Mouse (Mus musculus): ENCODE measurements around the gene Mid2. TPM values are rescaled to one million over a fixed set of nuclear protein-coding genes. Genes with fewer than 3 reads are reported as not detected.

Mid2 gene
- polyA plus RNA-seq, 1 experiment = not detected

- Histone ChIP-seq H3K27me3 (replicated peaks) (peaks cover 8% of the 10 kb centered on the region), H3K4me3 (replicated peaks) (no peak overlapping the region), H3K9me3 (no peaks in the 10 kb centered on the region), H3K36me3 (replicated peaks; ENCODE audit: low read length) (no peaks in the 10 kb centered on the region), H3K4me1 (no peaks in the 10 kb centered on the region)
- TF ChIP-seq FLI1 (IDR thresholded peaks at IDR 0.05; ENCODE audit: low read length) (no peak), GATA1 (IDR thresholded peaks at IDR 0.05; ENCODE audit: borderline replicate concordance, low read length) (no peak)
Measured at GRCm38 (mm10) chrX:140703224-140703623, 38.8 kb downstream of the Mid2 start.

GRCm38 (mm10) chrX:140706077-140706476, 41.7 kb downstream of the Mid2 start:
- Histone ChIP-seq H3K9me3 (no peaks in the 10 kb centered on the region), H3K36me3 (replicated peaks; ENCODE audit: low read length) (no peaks in the 10 kb centered on the region), H3K27me3 (replicated peaks) (peaks cover 6% of the 10 kb centered on the region), H3K4me1 (no peaks in the 10 kb centered on the region), H3K4me3 (replicated peaks) (no peak overlapping the region)
- no peak for TF ChIP-seq FLI1 (IDR thresholded peaks at IDR 0.05; ENCODE audit: low read length)
- TF ChIP-seq GATA1 (IDR thresholded peaks at IDR 0.05; ENCODE audit: borderline replicate concordance, low read length) = no peak

- H3K9me3 ChIP-seq = no peaks in the 10 kb centered on the region
- peaks cover 8% of the 10 kb centered on the region for H3K27me3 ChIP-seq (replicated peaks)
- no peak overlapping the region for H3K4me3 ChIP-seq (replicated peaks)
- no peaks in the 10 kb centered on the region for H3K36me3 ChIP-seq (replicated peaks; ENCODE audit: low read length)
- TF ChIP-seq FLI1 (IDR thresholded peaks at IDR 0.05; ENCODE audit: low read length) (no peak), GATA1 (IDR thresholded peaks at IDR 0.05; ENCODE audit: borderline replicate concordance, low read length) (no peak)
- no peaks in the 10 kb centered on the region for H3K4me1 ChIP-seq
Measured at GRCm38 (mm10) chrX:140722400-140722799, 58.0 kb downstream of the Mid2 start.

- Histone ChIP-seq H3K4me1 (no peaks in the 10 kb centered on the region), H3K27me3 (replicated peaks) (peaks cover 10% of the 10 kb centered on the region), H3K9me3 (no peaks in the 10 kb centered on the region), H3K36me3 (replicated peaks; ENCODE audit: low read length) (no peaks in the 10 kb centered on the region), H3K4me3 (replicated peaks) (no peak overlapping the region)
- TF ChIP-seq FLI1 (IDR thresholded peaks at IDR 0.05; ENCODE audit: low read length) = no peak
- no peak for TF ChIP-seq GATA1 (IDR thresholded peaks at IDR 0.05; ENCODE audit: borderline replicate concordance, low read length)
Measured at GRCm38 (mm10) chrX:140738986-140739385, 74.6 kb downstream of the Mid2 start.

GRCm38 (mm10) chrX:140743213-140743612, 78.8 kb downstream of the Mid2 start:
- H3K27me3 ChIP-seq (replicated peaks) = peaks cover 5% of the 10 kb centered on the region
- no peak for TF ChIP-seq FLI1 (IDR thresholded peaks at IDR 0.05; ENCODE audit: low read length)
- TF ChIP-seq GATA1 (IDR thresholded peaks at IDR 0.05; ENCODE audit: borderline replicate concordance, low read length) = no peak
- H3K4me1 ChIP-seq = no peaks in the 10 kb centered on the region
- no peaks in the 10 kb centered on the region for H3K9me3 ChIP-seq
- H3K36me3 ChIP-seq (replicated peaks; ENCODE audit: low read length) = no peaks in the 10 kb centered on the region
- H3K4me3 ChIP-seq (replicated peaks) = no peak overlapping the region

- peaks cover 8% of the 10 kb centered on the region for H3K27me3 ChIP-seq (replicated peaks)
- no peaks in the 10 kb centered on the region for H3K36me3 ChIP-seq (replicated peaks; ENCODE audit: low read length)
- H3K4me1 ChIP-seq = no peaks in the 10 kb centered on the region
- no peak overlapping the region for H3K4me3 ChIP-seq (replicated peaks)
- H3K9me3 ChIP-seq = peaks cover 7% of the 10 kb centered on the region
- TF ChIP-seq GATA1 (IDR thresholded peaks at IDR 0.05; ENCODE audit: borderline replicate concordance, low read length) (no peak), FLI1 (IDR thresholded peaks at IDR 0.05; ENCODE audit: low read length) (no peak)
Measured at GRCm38 (mm10) chrX:140769794-140770193, 105.4 kb downstream of the Mid2 start.

- Histone ChIP-seq H3K4me1 (no peaks in the 10 kb centered on the region), H3K9me3 (no peaks in the 10 kb centered on the region), H3K27me3 (replicated peaks) (peaks cover 22% of the 10 kb centered on the region), H3K36me3 (replicated peaks; ENCODE audit: low read length) (no peaks in the 10 kb centered on the region), H3K4me3 (replicated peaks) (no peak overlapping the region)
- TF ChIP-seq FLI1 (IDR thresholded peaks at IDR 0.05; ENCODE audit: low read length) = no peak
- no peak for TF ChIP-seq GATA1 (IDR thresholded peaks at IDR 0.05; ENCODE audit: borderline replicate concordance, low read length)
Measured at GRCm38 (mm10) chrX:140805340-140805739, 140.9 kb downstream of the Mid2 start.

GRCm38 (mm10) chrX:140813312-140814006, 149.1 kb downstream of the Mid2 start, which contains the start of gene Tex13b:
Gene Tex13b, minus strand, starts transcription at chrX:140813433.
- Histone ChIP-seq H3K9me3 (peaks cover 3% of the 10 kb centered on the region; the same call in 1 of the 2 replicates), H3K27me3 (replicated peaks) (peaks cover 11% of the 10 kb centered on the region), H3K4me3 (replicated peaks) (no peak within 1 kb of the TSS), H3K4me1 (no peaks in the 10 kb centered on the region), H3K36me3 (replicated peaks; ENCODE audit: low read length) (no peaks in the 10 kb centered on the region)
- no peak for TF ChIP-seq FLI1 (IDR thresholded peaks at IDR 0.05; ENCODE audit: low read length)
- TF ChIP-seq GATA1 (IDR thresholded peaks at IDR 0.05; ENCODE audit: borderline replicate concordance, low read length) = no peak

Other genes starting within 250 kb of the Mid2 start
- 1.7 TPM in 1 of 2 replicates, not detected in the other for gene Prps1, start 208.0 kb upstream of the Mid2 start, polyA plus RNA-seq (2012; ENCODE audit: insufficient read depth, low replicate concordance)
- gene Tsc22d3, start 63.9 kb upstream of the Mid2 start, polyA plus RNA-seq (2012; ENCODE audit: insufficient read depth, low replicate concordance) = 12.7 and 59.7 TPM in 2 replicates
- not detected in 2 replicates for gene Tex13b, start 148.8 kb downstream of the Mid2 start, polyA plus RNA-seq (2012; ENCODE audit: insufficient read depth, low replicate concordance)
- gene Vsig1, start 243.0 kb downstream of the Mid2 start, polyA plus RNA-seq (2012; ENCODE audit: insufficient read depth, low replicate concordance) = not detected in 2 replicates